Mouse (Mus musculus): ENCODE results near the gene Sipa1l3.
A peak's percentile ranks its signal among the peaks of the same experiment; 100 is the strongest.

The Sipa1l3 gene

DNA sequence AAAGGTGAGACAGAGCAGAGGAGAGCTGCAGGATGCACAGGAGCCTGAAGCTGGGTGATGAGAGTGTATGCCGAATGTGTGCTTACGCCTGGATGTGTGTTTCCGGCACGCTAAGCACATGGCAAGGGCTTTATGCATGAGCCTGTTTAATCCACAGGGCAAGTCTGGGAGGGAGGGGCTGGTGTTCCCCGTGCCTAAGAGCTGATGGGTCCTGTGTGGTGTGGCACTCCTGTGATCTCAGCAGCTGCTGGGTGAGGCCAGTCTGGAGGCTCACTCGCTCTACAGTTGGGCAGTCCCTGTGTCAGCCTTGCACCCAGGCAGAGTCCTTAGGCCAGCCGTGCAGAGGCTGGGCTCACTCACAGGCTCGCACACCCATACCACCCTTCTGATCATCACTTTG lies 108.0 kb downstream of the Sipa1l3 start:
- no peak for DNase-seq

- DNase-seq, result peak in 1 of 2 experiments; percentile 49
These were observed 111.6 kb downstream of the Sipa1l3 start for GRCm38 (mm10) chr7:29406855-29407254.

DNA sequence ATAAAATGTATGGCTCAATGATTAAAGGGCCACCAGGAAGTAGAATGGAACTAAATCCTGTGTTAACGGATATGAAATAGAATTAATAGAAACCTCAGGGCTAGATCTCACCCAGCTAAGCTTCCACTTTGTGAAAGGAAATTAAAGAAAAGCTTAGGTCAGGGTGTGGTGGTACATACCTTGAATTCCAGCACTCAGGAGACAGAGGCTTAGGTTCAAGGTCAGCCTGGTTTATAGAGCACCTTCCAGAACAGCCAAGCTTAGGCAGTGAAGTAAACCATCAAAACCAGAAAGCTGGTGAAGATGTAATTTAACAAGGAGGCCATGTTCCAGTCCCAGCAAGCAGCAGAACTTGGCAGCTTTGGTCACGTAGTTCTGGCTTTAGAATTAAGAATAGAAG lies 114.3 kb downstream of the Sipa1l3 start:
- no peak for DNase-seq

- no peak for DNase-seq
These were observed 116.4 kb downstream of the Sipa1l3 start for GRCm38 (mm10) chr7:29402015-29402414.

- no peak for DNase-seq
These were observed 118.0 kb downstream of the Sipa1l3 start for GRCm38 (mm10) chr7:29400451-29400850.

GRCm38 (mm10) chr7:29399056-29399455 lies 119.4 kb downstream of the Sipa1l3 start:
- no peak for DNase-seq

DNA sequence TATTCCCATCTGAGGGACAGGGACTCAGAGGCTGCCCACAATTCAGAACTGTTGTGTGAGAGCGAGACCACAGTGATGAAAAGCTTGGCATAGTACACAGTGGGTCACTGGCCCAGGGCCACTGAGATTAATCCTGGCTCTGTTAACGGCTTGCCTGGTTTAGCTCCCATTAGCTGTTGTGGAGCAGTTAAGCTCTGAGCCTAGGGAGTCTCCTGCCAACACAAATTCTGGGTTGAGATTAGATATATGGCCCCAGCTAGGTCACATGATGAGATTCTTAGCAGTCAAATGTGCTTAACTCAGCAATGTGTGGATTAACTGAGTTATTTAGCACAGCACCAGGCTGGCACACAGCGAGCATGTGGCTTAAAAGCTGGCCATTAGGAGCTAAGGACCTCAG lies 121.0 kb downstream of the Sipa1l3 start:
- no peak for DNase-seq

GRCm38 (mm10) chr7:29396943-29397340 lies 121.5 kb downstream of the Sipa1l3 start:
- peak; percentile 60 to 76 for DNase-seq

GRCm38 (mm10) chr7:29396216-29396942 lies 122.1 kb downstream of the Sipa1l3 start:
- DNase-seq, result peak; percentile 65 to 79

DNA sequence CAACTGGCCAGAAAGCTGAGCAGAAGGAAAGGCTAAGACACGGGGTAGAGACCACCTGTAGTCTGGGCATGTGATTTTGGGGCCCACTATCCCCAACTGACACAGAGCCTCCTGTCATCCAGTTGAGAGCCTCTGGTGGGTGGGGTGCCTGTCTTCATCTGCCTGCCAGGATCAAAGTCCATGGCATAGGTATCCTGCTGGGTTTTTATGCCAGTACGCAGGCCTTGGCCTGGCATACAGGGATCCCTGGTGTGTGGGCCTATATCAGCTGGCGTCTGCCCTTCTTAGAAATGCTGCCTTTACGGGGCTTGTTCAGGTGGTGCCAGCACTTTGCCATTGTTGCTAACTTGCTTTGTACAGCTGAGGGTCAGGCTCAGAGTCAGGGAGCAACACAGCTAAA lies 123.3 kb downstream of the Sipa1l3 start:
- DNase-seq, result no peak

DNA sequence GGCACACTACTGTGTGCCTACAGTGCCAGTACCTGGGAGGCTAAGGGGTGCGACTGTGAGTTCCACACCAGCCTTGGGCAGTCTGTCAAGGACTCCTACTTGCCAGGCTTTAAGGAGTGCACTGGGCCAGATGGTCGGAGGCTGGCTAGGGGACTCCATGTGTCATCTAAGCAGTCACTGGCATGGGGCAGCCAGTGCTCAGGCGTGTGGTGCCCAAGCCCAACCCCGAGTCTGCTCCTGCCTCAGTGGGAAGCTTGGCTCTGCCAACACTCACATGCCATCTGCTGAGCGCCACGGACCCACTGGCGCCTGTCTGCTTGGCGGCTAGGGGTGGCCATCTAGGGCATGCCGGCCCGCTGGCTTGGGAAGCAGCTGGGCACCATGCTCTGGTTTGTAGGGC lies 125.1 kb downstream of the Sipa1l3 start:
- peak; percentile 90 to 95 for DNase-seq

DNA sequence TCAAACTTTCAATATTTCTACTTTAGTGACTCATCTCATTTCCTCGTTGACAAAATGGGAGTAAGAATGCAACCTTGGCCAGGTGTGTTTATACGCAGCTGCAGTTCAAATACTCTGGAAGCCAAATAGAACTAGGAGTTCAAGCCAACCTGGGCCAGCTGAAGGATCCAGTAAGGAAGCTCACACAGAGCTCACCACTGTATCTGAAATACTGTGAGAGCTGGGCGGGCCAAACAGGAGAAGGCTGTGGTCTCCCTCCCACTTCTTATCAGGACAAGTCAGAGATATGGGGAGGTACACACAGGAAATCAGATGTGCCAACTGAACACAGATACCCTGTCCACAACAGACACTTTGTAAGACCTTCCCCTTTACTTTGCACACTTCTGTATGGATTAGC lies 125.6 kb downstream of the Sipa1l3 start:
- DNase-seq, result no peak

DNA sequence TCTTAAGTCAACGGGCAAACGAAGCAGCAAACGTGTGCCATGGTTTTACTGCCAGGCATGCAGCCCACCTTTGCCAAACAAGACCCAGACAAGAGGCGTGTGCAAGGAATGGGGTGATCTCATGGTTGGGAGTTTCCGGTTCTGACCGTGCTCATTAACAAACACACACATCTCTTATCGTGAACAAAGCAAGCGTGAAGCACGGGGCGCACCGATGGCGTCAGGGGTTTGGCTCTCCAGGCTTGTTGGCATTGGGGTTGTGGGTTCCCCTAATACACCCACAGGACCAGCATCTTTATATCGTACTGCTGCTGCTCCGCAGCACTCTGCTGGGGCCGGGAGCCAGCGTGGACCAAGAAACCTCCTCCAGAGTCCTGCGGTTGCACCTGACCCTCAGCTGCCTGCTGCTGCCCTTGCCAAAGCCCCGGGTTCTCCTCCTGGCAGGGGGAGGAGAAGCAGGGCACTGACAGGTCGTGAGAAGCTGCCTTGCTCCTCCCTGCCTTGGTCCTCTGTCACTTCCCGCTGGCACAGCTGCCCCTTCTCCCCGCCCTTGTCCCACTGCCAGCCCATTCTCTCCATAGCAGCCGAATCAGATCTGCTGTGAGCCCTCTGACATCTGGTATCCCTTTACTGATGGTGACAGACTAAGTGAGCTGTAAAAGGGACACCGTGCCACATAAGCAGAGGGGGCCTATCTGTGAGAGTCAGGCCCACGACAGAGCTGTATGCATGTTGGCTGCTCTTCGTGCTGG lies 126.5 kb downstream of the Sipa1l3 start:
- DNase-seq, result no peak

DNA sequence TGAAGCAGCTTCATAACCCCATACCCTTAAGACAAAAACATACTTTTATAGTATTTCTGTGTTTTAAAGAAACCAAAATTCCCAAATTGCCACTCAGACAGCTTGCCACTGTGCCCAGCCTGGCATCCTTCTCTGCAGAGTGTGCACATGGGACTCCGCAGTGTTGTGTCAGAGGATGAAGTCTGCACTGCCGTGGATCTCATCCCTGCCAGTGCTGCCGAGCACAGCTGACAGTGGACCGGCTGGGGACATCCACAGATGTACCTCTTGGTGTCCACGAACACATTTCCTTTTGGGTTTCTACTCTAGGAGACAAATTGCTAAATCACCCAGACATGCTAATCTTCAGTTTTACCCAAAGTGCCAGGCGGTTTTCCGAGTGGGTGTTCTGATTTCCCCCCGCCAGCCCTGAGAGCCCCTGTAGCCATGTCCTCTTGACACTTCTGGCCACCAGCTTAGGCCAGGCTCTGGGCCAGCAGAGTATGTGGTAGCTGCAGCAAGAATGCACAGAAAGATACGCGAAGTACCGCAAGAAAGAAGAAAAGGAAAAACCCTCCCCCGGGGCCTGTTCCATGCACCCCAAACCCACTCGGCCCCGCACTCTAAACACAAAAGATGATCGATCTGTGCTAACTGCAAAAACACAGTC lies 127.2 kb downstream of the Sipa1l3 start:
- DNase-seq, result no peak

DNA sequence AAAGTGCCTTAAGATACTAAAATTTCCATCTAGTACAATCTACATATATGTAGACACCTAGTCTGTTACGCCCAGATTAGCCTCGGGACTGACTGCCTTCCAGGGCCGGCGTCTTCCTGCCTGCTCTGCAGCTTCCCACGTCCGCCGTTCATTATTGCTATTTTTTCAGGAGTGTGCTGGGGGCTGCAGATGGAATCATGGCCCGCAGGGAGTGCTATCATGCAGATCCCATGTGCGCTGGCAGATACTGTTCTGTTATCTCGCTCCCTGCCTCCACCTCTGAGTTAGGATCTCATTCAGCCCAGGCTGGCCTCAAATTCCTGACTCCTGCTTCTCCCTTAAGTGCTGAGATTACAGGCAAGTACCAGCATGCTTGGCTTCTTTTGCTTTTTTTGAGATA lies 128.2 kb downstream of the Sipa1l3 start:
- DNase-seq, result no peak

GRCm38 (mm10) chr7:29387524-29388068 lies 130.8 kb downstream of the Sipa1l3 start:
- DNase-seq, result no peak

GRCm38 (mm10) chr7:29386349-29386748 lies 132.1 kb downstream of the Sipa1l3 start:
- peak in 1 of 2 experiments; percentile 50 for DNase-seq

DNA sequence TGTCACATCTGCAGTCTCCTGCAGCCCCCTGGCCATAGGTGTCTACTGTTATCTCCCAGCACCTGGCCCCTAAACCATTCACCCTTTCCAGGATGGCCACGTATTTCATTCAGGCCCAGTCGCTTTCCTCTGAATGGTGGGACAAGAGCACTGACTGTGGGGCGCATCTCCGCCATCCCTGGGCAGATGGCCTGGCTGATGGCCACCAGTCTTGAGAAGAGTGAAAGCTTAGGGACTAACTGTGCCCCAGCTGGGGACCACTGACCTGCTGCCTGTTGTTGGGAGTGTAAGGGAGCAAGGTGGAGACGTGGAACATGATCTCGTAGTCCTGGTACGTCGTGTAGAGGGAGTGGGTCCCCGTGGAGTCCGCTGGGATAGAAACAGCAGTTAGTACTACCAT lies 132.7 kb downstream of the Sipa1l3 start:
- DNase-seq, result no peak

DNA sequence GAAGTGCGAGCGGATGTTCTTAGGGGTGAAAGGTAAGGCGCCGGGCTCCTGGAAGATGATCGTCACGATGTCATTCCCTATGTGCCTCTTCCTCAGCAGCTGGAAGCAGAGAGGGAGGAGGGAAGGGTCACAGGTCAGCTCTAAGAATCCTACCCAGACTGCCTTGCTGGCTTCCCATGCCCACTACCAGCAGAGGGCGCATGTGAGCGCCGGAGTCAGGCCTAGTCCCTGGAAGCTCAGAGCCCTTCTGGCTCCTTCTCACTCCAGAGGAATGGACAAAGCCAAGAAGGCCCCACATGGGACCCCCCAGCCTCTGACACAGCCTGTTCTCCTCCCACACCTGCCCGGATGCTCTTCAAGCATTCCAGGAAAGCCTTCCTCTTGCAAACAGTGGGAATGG lies 135.2 kb downstream of the Sipa1l3 start:
- peak; percentile 82 to 91 for DNase-seq

GRCm38 (mm10) chr7:29381466-29382040 lies 136.9 kb downstream of the Sipa1l3 start:
- DNase-seq, result no peak

DNA sequence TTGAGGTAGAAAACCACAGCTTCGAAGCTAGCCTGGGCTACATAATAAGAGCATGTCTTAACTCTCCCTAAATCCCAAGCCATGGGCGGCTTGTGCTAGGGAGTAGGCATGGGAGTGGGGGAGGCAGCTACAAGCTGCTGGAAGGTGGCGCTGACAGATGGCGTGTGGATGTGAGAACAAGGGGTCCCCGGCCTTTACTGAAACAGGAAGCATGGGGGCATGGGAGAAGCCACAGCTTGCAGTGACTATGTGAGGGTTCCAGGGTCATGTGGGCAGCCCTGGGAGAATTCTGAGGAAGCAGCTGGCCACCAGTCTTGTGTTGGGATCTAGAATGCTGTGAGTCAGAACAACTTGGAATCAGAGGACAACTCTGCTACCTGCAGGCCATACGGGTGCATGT lies 144.4 kb downstream of the Sipa1l3 start:
- DNase-seq, result no peak

- DNase-seq, result no peak
These were observed 146.3 kb downstream of the Sipa1l3 start for GRCm38 (mm10) chr7:29372123-29372522.

DNA sequence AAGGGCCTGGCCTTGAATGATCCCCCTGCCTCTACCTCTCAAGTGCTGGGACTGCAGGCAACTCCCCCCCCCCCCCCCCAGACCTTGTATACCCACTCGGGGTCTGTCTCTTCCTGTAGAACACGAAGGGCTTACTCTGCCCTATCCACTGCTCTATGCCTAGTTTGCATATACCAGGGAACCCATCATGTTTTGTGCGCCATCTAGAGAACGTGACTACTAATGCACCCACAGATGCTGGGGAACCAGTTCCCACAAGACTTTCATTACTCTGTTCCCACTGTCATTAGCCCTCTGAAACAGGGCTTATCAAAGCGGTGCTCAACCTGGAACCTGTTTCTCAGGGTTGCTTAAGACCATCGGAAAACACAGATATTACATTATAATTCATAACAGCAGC lies 148.4 kb downstream of the Sipa1l3 start:
- DNase-seq, result no peak
